Mouse (Mus musculus) kidney, adult 18-20 months (tissue): ENCODE data around the gene Heatr4.

Experiments
- DNase-seq: peaks from one replicate; pipeline ENCODE4 v3.0.0; 2021

Heatr4 gene

GRCm38 (mm10) chr12:83929186-83929804, 55.4 kb downstream of the Heatr4 start:
- DNase-seq = no peak

GRCm38 (mm10) chr12:83927747-83928146, 56.9 kb downstream of the Heatr4 start:
- no peak for DNase-seq

GRCm38 (mm10) chr12:83926061-83926460, 58.6 kb downstream of the Heatr4 start:
- no peak for DNase-seq

- DNase-seq = no peak
These were observed 59.4 kb downstream of the Heatr4 start for GRCm38 (mm10) chr12:83925160-83925703.

GRCm38 (mm10) chr12:83924332-83924731, 60.3 kb downstream of the Heatr4 start:
- DNase-seq = no peak

GRCm38 (mm10) chr12:83923486-83923859, 61.2 kb downstream of the Heatr4 start:
- DNase-seq = no peak

GRCm38 (mm10) chr12:83922724-83923485, 61.7 kb downstream of the Heatr4 start:
- DNase-seq = no peak

- peak; percentile 98 for DNase-seq
These were observed 62.9 kb downstream of the Heatr4 start, which contains the start of gene Numb for GRCm38 (mm10) chr12:83921535-83922381. TSS of gene Numb (minus strand) at chr12:83921934.

GRCm38 (mm10) chr12:83920721-83921441, 63.8 kb downstream of the Heatr4 start:
- DNase-seq = peak; percentile 41

GRCm38 (mm10) chr12:83916884-83917283, 67.8 kb downstream of the Heatr4 start:
- DNase-seq = no peak

GRCm38 (mm10) chr12:83914797-83915196, 69.9 kb downstream of the Heatr4 start:
- no peak for DNase-seq

GRCm38 (mm10) chr12:83914202-83914740, 70.4 kb downstream of the Heatr4 start:
- no peak for DNase-seq

- DNase-seq = no peak
These were observed 74.2 kb downstream of the Heatr4 start for GRCm38 (mm10) chr12:83910451-83910850.
